Mouse (Mus musculus) urinary bladder, adult 2 months (tissue): ENCODE measurements around the gene Cd3g. TPM values are rescaled to one million over a fixed set of nuclear protein-coding genes. Genes with fewer than 3 reads are reported as not detected.

Experiments
- DNase-seq: peaks from one replicate; pipeline ENCODE4 v3.0.0; 2022; ENCODE audit warnings: low spot score
- polyA plus RNA-seq: library from polyadenylated mRNA; depleted of rRNA; stranded (reverse); fragments of >200 nt; gene quantifications from 2 replicates; pipeline ENCODE4 v1.2.3, GENCODE M21; 2012; rRNA removed

Gene Cd3g
- 1.5 and 1.8 TPM in 2 replicates for polyA plus RNA-seq

- DNase-seq = no peak
These were observed at the start of gene Cd3g for GRCm38 (mm10) chr9:44980242-44980641. Gene Cd3g (minus strand): TSS chr9:44980431.

DNA sequence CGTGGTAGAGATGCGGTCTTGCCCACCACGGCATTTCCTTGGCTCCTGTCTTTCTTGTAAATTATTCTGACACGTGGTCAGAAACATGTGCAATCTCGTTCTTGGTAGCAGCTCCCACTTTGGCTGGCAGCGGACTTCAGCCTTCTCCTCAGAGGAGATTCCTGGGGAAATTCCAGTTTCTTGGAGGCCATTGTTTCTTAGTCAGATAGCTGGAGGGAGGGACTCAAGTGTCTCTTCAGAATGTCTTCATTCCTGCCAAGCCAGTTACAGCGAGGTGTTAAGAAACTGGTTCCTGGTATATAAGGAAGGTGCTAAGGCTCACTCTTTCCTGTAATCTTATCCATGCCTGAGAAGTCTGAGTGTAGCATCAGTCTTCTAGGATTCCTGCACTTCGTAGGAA, 47.1 kb upstream of the Cd3g start:
- no peak for DNase-seq

- no peak for DNase-seq
These were observed 44.0 kb upstream of the Cd3g start for GRCm38 (mm10) chr9:45024187-45024586.

DNA sequence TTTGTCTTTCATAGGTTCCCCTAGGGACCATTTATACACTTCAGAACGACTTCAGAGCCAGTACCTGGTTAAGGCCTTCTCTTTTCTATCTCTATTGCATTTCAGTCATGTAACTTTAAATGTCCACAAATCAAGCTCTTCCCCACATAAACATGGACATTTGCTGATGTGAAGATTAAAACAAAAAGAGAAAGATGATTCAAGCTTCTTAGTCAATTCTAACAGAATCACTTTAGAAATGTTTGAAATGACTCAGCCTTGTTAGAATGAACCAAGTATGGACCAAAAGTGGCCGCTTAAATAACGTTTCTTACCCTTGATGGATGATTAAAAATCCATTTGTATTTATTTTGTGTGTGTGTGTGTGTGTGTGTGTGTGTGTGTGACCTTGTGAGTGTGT, 43.4 kb upstream of the Cd3g start:
- no peak for DNase-seq

DNA sequence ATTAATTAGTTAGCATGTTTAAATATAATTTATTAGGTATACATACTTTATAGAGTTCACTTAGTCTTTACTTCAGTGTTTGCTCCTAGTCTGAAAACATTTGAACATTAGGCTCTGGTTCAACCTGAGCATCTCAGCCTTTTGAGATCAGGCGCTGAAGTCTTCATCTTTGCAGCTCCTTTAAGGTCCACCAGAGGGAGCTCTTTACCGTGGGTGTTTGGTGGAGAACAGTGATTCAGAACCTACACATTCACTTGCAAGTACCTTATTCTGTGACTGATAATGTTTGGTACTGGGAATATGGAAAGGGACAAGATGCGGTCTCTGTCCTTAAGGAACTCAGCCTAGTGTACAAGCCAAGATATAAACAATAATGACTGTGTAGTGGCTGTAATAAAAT, 42.6 kb upstream of the Cd3g start:
- DNase-seq = no peak

GRCm38 (mm10) chr9:45018031-45018430, 37.8 kb upstream of the Cd3g start:
- DNase-seq = no peak

GRCm38 (mm10) chr9:45015841-45016240, 35.6 kb upstream of the Cd3g start:
- DNase-seq = no peak

- no peak for DNase-seq
These were observed 34.6 kb upstream of the Cd3g start for GRCm38 (mm10) chr9:45014879-45015278.

DNA sequence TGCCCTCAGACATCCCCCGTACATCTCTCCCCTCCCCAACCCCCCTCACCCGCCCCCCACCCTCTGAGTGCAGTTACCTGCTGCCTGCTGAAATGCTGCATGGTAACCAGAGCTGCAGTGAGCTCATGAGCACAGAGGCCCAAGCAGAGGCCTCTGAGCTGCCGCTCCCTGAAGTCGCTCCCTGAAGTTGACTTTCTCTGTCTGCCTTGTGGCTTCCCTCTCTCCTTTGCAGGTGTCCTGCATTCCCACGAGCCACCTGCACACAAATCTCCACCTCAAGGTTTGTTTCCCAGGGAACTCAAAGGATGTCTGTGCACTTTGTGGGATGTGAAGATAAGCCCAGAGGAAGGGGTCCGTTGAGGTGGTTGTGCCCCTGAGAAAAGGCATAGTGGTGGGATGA, 31.1 kb upstream of the Cd3g start:
- DNase-seq = no peak

DNA sequence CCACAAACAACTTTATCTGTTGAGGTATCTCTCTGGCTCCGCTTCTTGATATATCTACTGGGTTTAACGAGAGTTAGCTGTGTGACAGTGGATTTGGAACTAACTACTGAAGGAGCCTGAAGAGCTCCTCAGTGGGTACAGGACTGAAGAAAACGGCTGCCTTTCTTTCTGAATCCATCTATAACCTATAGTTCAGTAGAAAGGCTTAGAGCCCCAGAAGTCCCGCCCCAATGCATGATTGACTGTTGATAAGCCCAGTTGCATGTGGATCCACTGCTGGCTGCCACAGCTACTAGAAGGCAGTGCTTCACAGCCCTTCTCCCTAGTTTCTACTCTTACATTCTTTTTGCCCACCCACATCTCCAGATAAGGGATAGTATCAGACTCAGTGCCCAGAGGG, 30.2 kb upstream of the Cd3g start:
- no peak for DNase-seq

- no peak for DNase-seq
These were observed 29.2 kb upstream of the Cd3g start, which contains the start of gene Cd3e for GRCm38 (mm10) chr9:45009180-45010078. Gene Cd3e (minus strand): TSS chr9:45009627.

GRCm38 (mm10) chr9:45008342-45008741, 28.1 kb upstream of the Cd3g start:
- no peak for DNase-seq

DNA sequence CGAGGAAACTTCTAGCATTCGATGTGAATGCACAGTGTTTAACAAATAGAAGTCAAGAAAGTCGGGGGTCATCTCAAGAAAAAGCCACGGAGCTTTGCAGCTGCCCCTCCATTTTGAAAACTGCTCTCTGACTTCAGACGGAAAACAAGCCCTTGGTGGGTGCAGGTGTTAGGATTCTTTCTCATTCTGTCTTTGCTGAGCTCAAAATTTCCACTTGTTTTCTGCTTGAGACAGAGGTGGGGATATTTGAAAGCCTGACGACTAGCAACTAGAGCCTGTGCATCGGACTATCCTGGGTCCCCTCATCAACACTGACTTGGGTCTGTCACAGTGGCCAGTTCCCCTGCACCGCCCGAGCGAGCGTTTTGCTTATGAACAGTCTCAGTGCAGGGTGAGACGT, 27.2 kb upstream of the Cd3g start:
- DNase-seq = no peak

GRCm38 (mm10) chr9:45000249-45000648, 20.0 kb upstream of the Cd3g start:
- DNase-seq = no peak

- no peak for DNase-seq
These were observed 19.5 kb upstream of the Cd3g start for GRCm38 (mm10) chr9:44999776-45000175.

- DNase-seq = no peak
These were observed 18.9 kb upstream of the Cd3g start for GRCm38 (mm10) chr9:44999171-44999570.

DNA sequence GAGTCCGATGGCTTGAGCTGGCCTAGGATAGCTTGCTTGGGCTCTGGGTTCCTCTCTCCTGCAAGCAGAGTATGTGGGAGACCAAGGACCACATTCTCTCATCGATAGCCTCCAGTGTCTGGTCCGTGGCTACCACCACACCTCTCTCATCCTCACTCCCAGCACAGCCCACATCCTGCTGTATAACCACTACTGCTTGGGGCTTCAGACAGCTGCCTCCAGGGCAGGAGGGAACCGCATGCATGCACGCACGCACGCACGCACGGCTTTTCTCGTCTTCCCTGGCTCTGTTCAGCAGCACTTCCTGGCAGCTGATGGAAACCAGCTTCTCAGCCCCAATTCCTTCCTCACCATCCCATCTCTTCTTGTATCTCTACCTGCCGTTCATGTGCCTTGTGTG, 17.9 kb upstream of the Cd3g start:
- no peak for DNase-seq

DNA sequence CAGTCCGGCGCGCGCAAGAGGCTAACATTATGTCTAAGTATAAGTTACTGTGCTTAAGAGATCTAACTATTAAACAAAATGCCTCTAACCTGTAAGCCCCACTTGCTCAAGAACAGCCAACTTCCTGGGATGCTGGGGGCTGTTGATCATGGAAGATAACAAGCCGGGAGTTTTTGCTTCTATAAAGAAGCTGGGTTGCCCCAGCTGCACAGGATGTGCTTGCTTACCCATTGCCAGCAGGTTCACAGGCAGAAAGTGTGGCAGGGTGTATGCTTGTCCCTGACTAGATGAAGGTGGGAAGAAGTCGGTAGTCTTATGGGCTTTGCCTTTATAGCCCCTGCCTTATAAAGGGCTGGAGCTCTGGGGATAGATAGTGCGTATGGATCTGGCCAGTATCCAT, 16.4 kb upstream of the Cd3g start:
- no peak for DNase-seq

GRCm38 (mm10) chr9:44994962-44995361, 14.7 kb upstream of the Cd3g start:
- no peak for DNase-seq

DNA sequence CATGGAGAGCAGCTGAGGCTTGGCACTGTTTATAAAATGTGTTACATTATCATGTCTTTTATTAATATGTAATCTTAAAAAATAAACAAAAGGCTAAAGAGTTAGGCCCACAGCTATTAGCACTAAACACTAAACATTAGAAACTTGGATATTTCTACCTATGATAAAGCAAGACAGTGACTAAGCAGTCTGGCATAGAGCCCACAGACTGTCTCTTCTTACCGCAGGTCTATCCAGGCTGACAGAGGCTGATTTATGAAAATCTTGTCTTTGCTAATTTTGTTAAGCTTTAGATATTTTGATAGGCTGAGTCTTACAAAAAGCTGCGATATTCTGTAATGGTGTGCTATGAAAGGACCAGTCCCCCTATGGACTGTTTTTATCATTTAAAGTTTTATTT, 13.0 kb upstream of the Cd3g start:
- DNase-seq = no peak

GRCm38 (mm10) chr9:44992271-44992670, 12.0 kb upstream of the Cd3g start:
- no peak for DNase-seq

GRCm38 (mm10) chr9:44991821-44992220, 11.6 kb upstream of the Cd3g start:
- no peak for DNase-seq

DNA sequence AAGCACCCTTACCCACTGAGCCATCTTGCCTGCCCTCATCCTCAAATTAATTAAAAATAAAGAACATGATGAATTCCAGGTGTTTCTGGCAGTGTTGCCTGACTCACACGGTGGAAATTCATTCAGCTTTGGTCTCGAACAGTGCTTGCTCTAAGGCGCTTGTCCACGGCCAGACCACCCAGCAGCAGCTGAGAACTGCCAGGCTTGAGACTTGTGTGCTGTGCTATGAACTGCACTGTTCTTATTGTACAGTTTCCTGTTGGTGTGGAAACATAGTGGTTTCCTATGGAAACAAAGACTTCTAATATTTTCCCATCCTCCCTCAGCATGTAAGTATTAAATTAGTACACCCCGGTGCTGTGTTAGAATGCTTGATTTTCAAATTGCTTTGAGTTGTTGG, 6.7 kb upstream of the Cd3g start:
- no peak for DNase-seq
